Mouse (Mus musculus) activated CD4-positive, CD25-positive, alpha-beta regulatory T cell, adult 4 months (primary cell): ENCODE data around the gene Hectd4. TPM values are rescaled to one million over a fixed set of nuclear protein-coding genes. Genes with fewer than 3 reads are reported as not detected.
A peak's percentile ranks its signal among the peaks of the same experiment; 100 is the strongest.
"Not testable (repeated sequence)": the region's sequence is repeated elsewhere in the genome, so short reads cannot be mapped to it uniquely, and the experiment has no call there.

ENCODE experiments used
- ATAC-seq: one replicate; pipeline ENCODE4 v1.8.0; 2017
- polyA plus RNA-seq, 2 experiments: library from polyadenylated mRNA; unstranded; fragments of 100-300 nt; shearing (Covaris generic); gene quantifications; one replicate each; pipeline ENCODE4 v1.2.1; 2017

Gene Hectd4
- polyA plus RNA-seq, 2 experiments from 2014 or later: 6.4 to 7.0 TPM

- ATAC-seq: no peak
Measured at GRCm38 (mm10) chr5:121206984-121207383, 13.0 kb upstream of the Hectd4 start.

- no peak for ATAC-seq
Measured at GRCm38 (mm10) chr5:121209755-121210600, 10.0 kb upstream of the Hectd4 start.

GRCm38 (mm10) chr5:121210601-121210924 is 9.5 kb upstream of the Hectd4 start:
- ATAC-seq: no peak

GRCm38 (mm10) chr5:121212108-121212507 is 7.9 kb upstream of the Hectd4 start:
- ATAC-seq: no peak

- ATAC-seq: no peak
Measured at GRCm38 (mm10) chr5:121214707-121215106, 5.3 kb upstream of the Hectd4 start.

- peak; percentile 28 for ATAC-seq
Measured at GRCm38 (mm10) chr5:121215380-121216125, 4.5 kb upstream of the Hectd4 start.

GRCm38 (mm10) chr5:121216126-121216446 is 3.9 kb upstream of the Hectd4 start:
- ATAC-seq: no peak

- not testable (repeated sequence) for ATAC-seq
Measured at GRCm38 (mm10) chr5:121216584-121217312, 3.3 kb upstream of the Hectd4 start.

- no peak for ATAC-seq
Measured at GRCm38 (mm10) chr5:121217313-121217634, 2.7 kb upstream of the Hectd4 start.

GRCm38 (mm10) chr5:121219190-121219589 is 829 bp upstream of the Hectd4 start:
- no peak for ATAC-seq

GRCm38 (mm10) chr5:121220732-121221301 is 798 bp downstream of the Hectd4 start:
- peak; percentile 26 for ATAC-seq

- ATAC-seq: no peak
Measured at GRCm38 (mm10) chr5:121221328-121221850, 1.4 kb downstream of the Hectd4 start.

- not testable (repeated sequence) for ATAC-seq
Measured at GRCm38 (mm10) chr5:121224020-121224419, 4.0 kb downstream of the Hectd4 start.

- ATAC-seq: no peak
Measured at GRCm38 (mm10) chr5:121224856-121225255, 4.8 kb downstream of the Hectd4 start.

GRCm38 (mm10) chr5:121225854-121226253 is 5.8 kb downstream of the Hectd4 start:
- no peak for ATAC-seq

- no peak for ATAC-seq
Measured at GRCm38 (mm10) chr5:121226406-121226805, 6.4 kb downstream of the Hectd4 start.

GRCm38 (mm10) chr5:121226845-121227244 is 6.8 kb downstream of the Hectd4 start:
- ATAC-seq: no peak

- ATAC-seq: not testable (repeated sequence)
Measured at GRCm38 (mm10) chr5:121227330-121227729, 7.3 kb downstream of the Hectd4 start.

- peak; percentile 57 for ATAC-seq
Measured at GRCm38 (mm10) chr5:121229182-121229581, 9.2 kb downstream of the Hectd4 start.

GRCm38 (mm10) chr5:121230811-121231210 is 10.8 kb downstream of the Hectd4 start:
- ATAC-seq: no peak

- ATAC-seq: no peak
Measured at GRCm38 (mm10) chr5:121232789-121233188, 12.8 kb downstream of the Hectd4 start.

- no peak for ATAC-seq
Measured at GRCm38 (mm10) chr5:121233726-121234125, 13.7 kb downstream of the Hectd4 start.

GRCm38 (mm10) chr5:121236171-121236570 is 16.2 kb downstream of the Hectd4 start:
- no peak for ATAC-seq
